Mouse (Mus musculus): Measurements from ENCODE around the gene Zpbp2.

- TF ChIP-seq POLR2A (IDR thresholded peaks at IDR 0.05; ENCODE audit: extremely low read depth, insufficient read depth, low read length) (no peak), CTCF (IDR thresholded peaks at IDR 0.05; ENCODE audit: low read depth, low read length) (no peak)
These were observed 53.1 kb downstream of the Zpbp2 start for GRCm38 (mm10) chr11:98603953-98604352.

Data from liver, adult 2 months (tissue).